Mouse (Mus musculus) CH12.LX (cell line): ENCODE data around the gene Opalin.

Experiments
- CHD1 ChIP-seq: IDR thresholded peaks from 2 replicates; pipeline ENCODE4 v1.6.1; 2012; ENCODE audit warnings: low read depth, low read length, improper control_type of control experiment, inconsistent platforms
- CTCF ChIP-seq, 2 experiments: IDR thresholded peaks in 1 of 2; conservative IDR thresholded peaks in 1 of 2; 2 replicates each; pipeline ENCODE4 v1.5.1; 2011 to 2012; ENCODE audit warnings: low read depth in 2 of 2, low read length in 2 of 2, improper control_type of control experiment in 1 of 2, inconsistent platforms in 1 of 2, mild to moderate bottlenecking in 1 of 2, moderate library complexity in 1 of 2
- E2F4 ChIP-seq: IDR thresholded peaks from 2 replicates; pipeline ENCODE4 v1.6.1; 2011; ENCODE audit warnings: low read depth, low read length, improper control_type of control experiment; ENCODE audit not compliant: insufficient replicate concordance
- EP300 ChIP-seq: IDR thresholded peaks from 2 replicates; pipeline ENCODE4 v1.6.1; 2011; ENCODE audit warnings: low read length, improper control_type of control experiment
- MAFK ChIP-seq: IDR thresholded peaks from 2 replicates; pipeline ENCODE4 v1.6.1; 2011; ENCODE audit warnings: low read length, improper control_type of control experiment; ENCODE audit not compliant: insufficient replicate concordance
- MAZ ChIP-seq: IDR thresholded peaks from 2 replicates; pipeline ENCODE4 v1.6.1; 2012; ENCODE audit warnings: low read depth, mild to moderate bottlenecking, inconsistent platforms, low read length, improper control_type of control experiment, moderate library complexity
- NELFE ChIP-seq: IDR thresholded peaks from 2 replicates; pipeline ENCODE4 v1.6.1; 2011; ENCODE audit warnings: low read depth, low read length, improper control_type of control experiment
- NRF1 ChIP-seq: IDR thresholded peaks from 2 replicates; pipeline ENCODE4 v1.6.1; 2014; ENCODE audit warnings: low read depth, mild to moderate bottlenecking, inconsistent platforms, low read length, improper control_type of control experiment, moderate library complexity
- POLR2A ChIP-seq: IDR thresholded peaks from 2 replicates; pipeline ENCODE4 v1.6.1; 2011; ENCODE audit warnings: low read depth, mild to moderate bottlenecking, improper control_type of control experiment, low read length
- POLR2AphosphoS2 ChIP-seq: IDR thresholded peaks from 2 replicates; pipeline ENCODE4 v1.6.1; 2011; ENCODE audit warnings: low read depth, low read length, improper control_type of control experiment
- RAD21 ChIP-seq: IDR thresholded peaks from 2 replicates; pipeline ENCODE4 v1.6.1; 2011; ENCODE audit warnings: low read depth, mild to moderate bottlenecking, low read length, improper control_type of control experiment, moderate library complexity
- ZC3H11A ChIP-seq: IDR thresholded peaks from 2 replicates; pipeline ENCODE4 v1.6.1; 2012; ENCODE audit warnings: low read depth, mild to moderate bottlenecking, inconsistent platforms, low read length, improper control_type of control experiment
- ZMIZ1 ChIP-seq: IDR thresholded peaks from 2 replicates; pipeline ENCODE4 v1.6.1; 2012; ENCODE audit warnings: low read depth, mild to moderate bottlenecking, inconsistent platforms, low read length, improper control_type of control experiment

- no peak for TF ChIP-seq NRF1
- TF ChIP-seq MAFK, result no peak
- peak; percentile 60 to 82 for TF ChIP-seq CTCF (conservative IDR thresholded peaks at IDR 0.05 in 1 of 2, IDR thresholded peaks at IDR 0.05 in 1 of 2; ENCODE audit: low read depth in 2 of 2, low read length in 2 of 2)
- TF ChIP-seq NELFE, result no peak
- no peak for TF ChIP-seq E2F4
- TF ChIP-seq EP300, result no peak
- no peak for TF ChIP-seq CHD1
- TF ChIP-seq POLR2A, result no peak
- no peak for TF ChIP-seq ZMIZ1
- no peak for TF ChIP-seq MAZ
- peak; percentile 87 for TF ChIP-seq RAD21
- TF ChIP-seq ZC3H11A, result no peak
- no peak for TF ChIP-seq POLR2AphosphoS2
These were observed 28.0 kb upstream of the Opalin start for GRCm38 (mm10) chr19:41104922-41105321.
